Mouse (Mus musculus) C2C12 (cell line): Measurements from ENCODE around the gene Popdc3. TPM values are rescaled to one million over a fixed set of nuclear protein-coding genes. Genes with fewer than 3 reads are reported as not detected.
A peak's percentile ranks its signal among the peaks of the same experiment; 100 is the strongest.

Experiments
- H3K27me3 ChIP-seq: one replicate; pipeline ENCODE4 v1.6.1; 2011; ENCODE audit not compliant: control insufficient read depth, insufficient read depth, insufficient read length
- H3K36me3 ChIP-seq: one replicate; pipeline ENCODE4 v1.6.1; 2011; ENCODE audit not compliant: control insufficient read depth, insufficient read depth
- H3K4me3 ChIP-seq: one replicate; pipeline ENCODE4 v1.5.1; 2011; ENCODE audit warnings: mild to moderate bottlenecking, control low read depth; ENCODE audit not compliant: poor library complexity, insufficient read depth, severe bottlenecking
- H3K79me2 ChIP-seq: one replicate; pipeline ENCODE4 v1.6.1; 2011; ENCODE audit not compliant: control insufficient read depth, insufficient read depth
- H3K79me3 ChIP-seq: one replicate; pipeline ENCODE4 v1.6.1; 2011; ENCODE audit warnings: low read depth, control low read depth
- H3ac ChIP-seq: one replicate; pipeline ENCODE3; 2011; ENCODE audit warnings: low read depth; ENCODE audit not compliant: control insufficient read depth, insufficient read length
- CEBPB ChIP-seq: IDR thresholded peaks from one replicate; pipeline ENCODE4 v1.6.1; 2011; ENCODE audit warnings: low read depth, mild to moderate bottlenecking, control low read depth, moderate library complexity
- CTCF ChIP-seq: IDR thresholded peaks from one replicate; pipeline ENCODE4 v1.5.1; 2011; ENCODE audit not compliant: control insufficient read depth, insufficient read depth, insufficient read length
- FOSL1 ChIP-seq: IDR thresholded peaks from one replicate; pipeline ENCODE4 v1.8.0; 2011; ENCODE audit warnings: mild to moderate bottlenecking, low read length; ENCODE audit not compliant: poor library complexity, insufficient read depth, severe bottlenecking
- MAX ChIP-seq: IDR thresholded peaks from one replicate; pipeline ENCODE4 v1.6.1; 2011; ENCODE audit warnings: mild to moderate bottlenecking, control low read depth
- MYOD1 ChIP-seq: IDR thresholded peaks from one replicate; pipeline ENCODE4 v1.6.1; 2011; ENCODE audit warnings: low read depth; ENCODE audit not compliant: control insufficient read depth, insufficient read length
- MYOG ChIP-seq: IDR thresholded peaks from one replicate; pipeline ENCODE4 v1.6.1; 2011; ENCODE audit not compliant: control insufficient read depth, insufficient read length; ENCODE audit errors: extremely low read depth
- USF1 ChIP-seq: IDR thresholded peaks from one replicate; pipeline ENCODE4 v1.6.1; 2011; ENCODE audit warnings: low read depth, mild to moderate bottlenecking, control low read depth, moderate library complexity
- polyA plus RNA-seq: library from polyadenylated mRNA; unstranded; fragments of >200 nt; fragmentation: generic; extraction: Trizol; gene quantifications from one replicate; pipeline ENCODE4 v1.2.1, GENCODE M21; 2012; ENCODE audit warnings: missing spikeins

Gene Popdc3
- polyA plus RNA-seq, 1 experiment = 69.9 TPM

GRCm38 (mm10) chr10:45324159-45324558 lies 146.3 kb downstream of the Popdc3 start:
- Histone ChIP-seq H3K79me3 (no peaks in the 10 kb centered on the region), H3K36me3 (peaks cover 16% of the 10 kb centered on the region), H3K79me2 (no peaks in the 10 kb centered on the region), H3ac (no peak overlapping the region), H3K4me3 (no peak overlapping the region), H3K27me3 (no peaks in the 10 kb centered on the region)
- TF ChIP-seq CTCF = no peak
- no peak for TF ChIP-seq CEBPB
- TF ChIP-seq USF1 = no peak
- TF ChIP-seq MAX = no peak
- TF ChIP-seq FOSL1 = no peak
- TF ChIP-seq MYOD1 = no peak
- no peak for TF ChIP-seq MYOG

GRCm38 (mm10) chr10:45328196-45329000 lies 150.5 kb downstream of the Popdc3 start:
- H3K36me3 ChIP-seq = no peaks in the 10 kb centered on the region
- no peaks in the 10 kb centered on the region for H3K79me2 ChIP-seq
- H3K27me3 ChIP-seq = no peaks in the 10 kb centered on the region
- TF ChIP-seq MAX (no peak), MYOD1 (no peak), MYOG (no peak), FOSL1 (no peak), USF1 (no peak), CEBPB (no peak), CTCF (no peak)
- no peaks in the 10 kb centered on the region for H3K79me3 ChIP-seq
- no peak overlapping the region for H3ac ChIP-seq
- no peak overlapping the region for H3K4me3 ChIP-seq

- Histone ChIP-seq H3K27me3 (no peaks in the 10 kb centered on the region), H3K36me3 (peaks cover 12% of the 10 kb centered on the region), H3ac (no peak overlapping the region), H3K79me2 (peaks cover 42% of the 10 kb centered on the region), H3K4me3 (no peak overlapping the region), H3K79me3 (peaks cover 29% of the 10 kb centered on the region)
- TF ChIP-seq FOSL1 = no peak
- TF ChIP-seq CTCF = no peak
- TF ChIP-seq MYOD1 = no peak
- no peak for TF ChIP-seq MYOG
- no peak for TF ChIP-seq MAX
- TF ChIP-seq USF1 = no peak
- TF ChIP-seq CEBPB = no peak
Observed at GRCm38 (mm10) chr10:45334925-45335324, 157.0 kb downstream of the Popdc3 start.

- TF ChIP-seq CTCF = peak; percentile 8
- no peak for TF ChIP-seq MAX
- H3ac ChIP-seq = peak within 1 kb of the TSS; percentile 88
Observed at GRCm38 (mm10) chr10:45335434-45336422, 157.8 kb downstream of the Popdc3 start, which contains the start of gene Bves. Gene Bves, plus strand, starts transcription at chr10:45335772.

GRCm38 (mm10) chr10:45339106-45339505 lies 161.2 kb downstream of the Popdc3 start:
- peaks cover 29% of the 10 kb centered on the region for H3K79me3 ChIP-seq
- H3K27me3 ChIP-seq = no peaks in the 10 kb centered on the region
- H3K79me2 ChIP-seq = peaks cover 52% of the 10 kb centered on the region
- no peak overlapping the region for H3ac ChIP-seq
- H3K4me3 ChIP-seq = no peak overlapping the region
- TF ChIP-seq FOSL1 (no peak), MYOG (no peak)
- H3K36me3 ChIP-seq = peaks cover 43% of the 10 kb centered on the region

More at GRCm38 (mm10) chr10:45335434-45336422, 157.8 kb downstream of the Popdc3 start, which contains the start of gene Bves:
- Histone ChIP-seq H3K79me2 (peaks cover 47% of the 10 kb centered on the region), H3K79me3 (peaks cover 29% of the 10 kb centered on the region), H3K27me3 (no peaks in the 10 kb centered on the region), H3K36me3 (peaks cover 20% of the 10 kb centered on the region), H3K4me3 (peak within 1 kb of the TSS; percentile 66)

- H3K79me2 ChIP-seq = peaks cover 15% of the 10 kb centered on the region
- H3K36me3 ChIP-seq = peaks cover 73% of the 10 kb centered on the region
- no peaks in the 10 kb centered on the region for H3K79me3 ChIP-seq
- no peaks in the 10 kb centered on the region for H3K27me3 ChIP-seq
- no peak overlapping the region for H3ac ChIP-seq
- H3K4me3 ChIP-seq = no peak overlapping the region
- TF ChIP-seq USF1 (no peak), MAX (no peak), CTCF (no peak), CEBPB (no peak), MYOG (no peak), FOSL1 (no peak), MYOD1 (no peak)
Observed at GRCm38 (mm10) chr10:45344381-45344780, 166.5 kb downstream of the Popdc3 start.
